Mouse (Mus musculus) embryonic fibroblast, embryonic 13.5 days (primary cell): ENCODE results near the gene Fkbp11.

ENCODE experiments used
- CTCF ChIP-seq: IDR thresholded peaks from 2 replicates; pipeline ENCODE4 v1.5.1; 2011; ENCODE audit warnings: mild to moderate bottlenecking, control low read depth, low read length, moderate library complexity, borderline replicate concordance; ENCODE audit not compliant: insufficient read depth
- POLR2A ChIP-seq: IDR thresholded peaks from 2 replicates; pipeline ENCODE4 v1.6.1; 2011; ENCODE audit warnings: low read depth, mild to moderate bottlenecking, control low read depth, low read length, moderate library complexity

- no peak for TF ChIP-seq CTCF
- TF ChIP-seq POLR2A: no peak
Observed at GRCm38 (mm10) chr15:98714230-98714652, 13.8 kb downstream of the Fkbp11 start.
